Mouse (Mus musculus) limb, embryonic 10.5 days (tissue): ENCODE results near the gene Osmr. TPM values are rescaled to one million over a fixed set of nuclear protein-coding genes. Genes with fewer than 3 reads are reported as not detected.
"Not testable (repeated sequence)": the region's sequence is repeated elsewhere in the genome, so short reads cannot be mapped to it uniquely, and the experiment has no call there.

Source experiments
- DNase-seq: peaks from one replicate; pipeline ENCODE4 v3.0.0-alpha.2; 2017; ENCODE audit warnings: low spot score
- H3K27ac ChIP-seq: fragments of 300-500 bp; sonication (generic); 2 replicates; pipeline ENCODE4 v1.5.1; 2016; ENCODE audit warnings: mild to moderate bottlenecking
- H3K27me3 ChIP-seq: fragments of 300-500 bp; sonication (generic); 2 replicates; pipeline ENCODE4 v1.6.1; 2016; ENCODE audit warnings: low read depth, mild to moderate bottlenecking; ENCODE audit not compliant: poor library complexity, severe bottlenecking
- H3K36me3 ChIP-seq: fragments of 300-500 bp; sonication (generic); 2 replicates; pipeline ENCODE4 v1.6.1; 2016; ENCODE audit warnings: mild to moderate bottlenecking, moderate library complexity
- H3K4me1 ChIP-seq: fragments of 300-500 bp; sonication (generic); 2 replicates; pipeline ENCODE4 v1.6.1; 2016
- H3K4me3 ChIP-seq: fragments of 300-500 bp; sonication (generic); 2 replicates; pipeline ENCODE4 v1.5.1; 2016; ENCODE audit warnings: mild to moderate bottlenecking, moderate library complexity
- H3K9me3 ChIP-seq: fragments of 300-500 bp; sonication (generic); replicated peaks from 2 replicates; pipeline ENCODE4 v1.6.1; 2016; ENCODE audit warnings: mild to moderate bottlenecking
- whole genome bisulfite sequencing: fragments of 180-500 bp; shearing (Covaris S2); methylation state at CpG from one replicate; pipeline ENCODE4 v1.1.7; 2016; 5-methylcytosine and 5-hydroxymethylcytosine counted together
- polyA plus RNA-seq: library from polyadenylated mRNA; unstranded; fragments of >200 nt; fragmentation: Nextera tagmentation; extraction: Ambion mirVana; gene quantifications from 2 replicates; pipeline ENCODE4 v1.2.1, GENCODE M21; 2016

The Osmr gene
- polyA plus RNA-seq, 1 experiment from 2014 or later: 0.31 TPM

GRCm38 (mm10) chr15:6849851-6850250 lies 24.9 kb downstream of the Osmr start:
- H3K4me1 ChIP-seq: no peaks in the 10 kb centered on the region
- no peak for DNase-seq
- WGBS: 83% methylated on average over 1 of the region's 1 CpGs
- H3K27ac ChIP-seq: no peak overlapping the region
- H3K27me3 ChIP-seq: no peaks in the 10 kb centered on the region
- H3K9me3 ChIP-seq: no peaks in the 10 kb centered on the region
- H3K36me3 ChIP-seq: no peaks in the 10 kb centered on the region
- no peak overlapping the region for H3K4me3 ChIP-seq

DNA sequence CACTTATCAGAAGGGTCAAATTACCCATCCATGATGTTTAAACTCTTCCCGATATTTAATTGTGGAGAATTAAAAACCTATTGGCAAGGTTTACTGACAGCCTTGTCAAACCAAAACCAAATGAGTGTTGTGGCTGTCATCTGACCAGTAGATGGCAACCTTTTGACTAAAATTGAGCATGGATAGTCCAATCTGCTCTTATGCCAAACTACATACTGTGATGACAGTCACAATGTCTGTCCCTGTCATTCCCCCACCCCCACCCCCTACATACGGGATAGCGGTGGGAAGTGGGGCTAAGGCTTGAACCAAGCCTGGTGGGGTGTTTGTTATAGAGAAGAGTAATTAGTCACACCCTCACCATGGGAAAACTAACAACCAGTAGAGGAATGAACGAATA lies 34.6 kb downstream of the Osmr start:
- Histone ChIP-seq H3K9me3 (no peaks in the 10 kb centered on the region), H3K27me3 (no peaks in the 10 kb centered on the region), H3K4me1 (no peaks in the 10 kb centered on the region), H3K27ac (no peak overlapping the region), H3K4me3 (no peak overlapping the region), H3K36me3 (no peaks in the 10 kb centered on the region)
- 55% methylated on average over 4 of the region's 4 CpGs for WGBS
- DNase-seq: no peak

- Histone ChIP-seq H3K27me3 (no peaks in the 10 kb centered on the region), H3K4me1 (no peaks in the 10 kb centered on the region), H3K36me3 (no peaks in the 10 kb centered on the region), H3K9me3 (no peaks in the 10 kb centered on the region), H3K27ac (no peak overlapping the region), H3K4me3 (no peak overlapping the region)
- no peak for DNase-seq
- 89% methylated on average over 4 of the region's 4 CpGs for WGBS
These were observed 59.0 kb downstream of the Osmr start for GRCm38 (mm10) chr15:6815807-6816206.

GRCm38 (mm10) chr15:6801212-6801611 lies 73.6 kb downstream of the Osmr start:
- H3K4me3 ChIP-seq, H3K4me1 ChIP-seq, H3K9me3 ChIP-seq, H3K27me3 ChIP-seq, H3K27ac ChIP-seq, DNase-seq: not testable (repeated sequence)
- WGBS: 96% methylated on average over 8 of the region's 8 CpGs
- peaks cover 42% of the 10 kb centered on the region for H3K36me3 ChIP-seq

- WGBS: 88% methylated on average over 7 of the region's 7 CpGs
- DNase-seq: no peak
- H3K36me3 ChIP-seq: peaks cover 97% of the 10 kb centered on the region
- no peak overlapping the region for H3K27ac ChIP-seq
- H3K9me3 ChIP-seq: no peaks in the 10 kb centered on the region
- no peak overlapping the region for H3K4me3 ChIP-seq
- no peaks in the 10 kb centered on the region for H3K27me3 ChIP-seq
- H3K4me1 ChIP-seq: no peaks in the 10 kb centered on the region
These were observed 81.9 kb downstream of the Osmr start for GRCm38 (mm10) chr15:6792846-6793245.

- no peak for DNase-seq
- peaks cover 96% of the 10 kb centered on the region for H3K36me3 ChIP-seq
- 92% methylated on average over 11 of the region's 11 CpGs for WGBS
- no peaks in the 10 kb centered on the region for H3K4me1 ChIP-seq
- no peak overlapping the region for H3K4me3 ChIP-seq
- H3K9me3 ChIP-seq: no peaks in the 10 kb centered on the region
- no peak overlapping the region for H3K27ac ChIP-seq
- H3K27me3 ChIP-seq: no peaks in the 10 kb centered on the region
These were observed 83.1 kb downstream of the Osmr start for GRCm38 (mm10) chr15:6791648-6792047.

- WGBS: 95% methylated on average over 7 of the region's 7 CpGs
- Histone ChIP-seq H3K9me3 (no peaks in the 10 kb centered on the region), H3K36me3 (peaks cover 96% of the 10 kb centered on the region)
These were observed 84.8 kb downstream of the Osmr start for GRCm38 (mm10) chr15:6790011-6790410.

GRCm38 (mm10) chr15:6787236-6787635 lies 87.5 kb downstream of the Osmr start:
- no peaks in the 10 kb centered on the region for H3K27me3 ChIP-seq
- no peaks in the 10 kb centered on the region for H3K4me1 ChIP-seq
- H3K27ac ChIP-seq: no peak overlapping the region
- no peak for DNase-seq
- H3K9me3 ChIP-seq: no peaks in the 10 kb centered on the region
- H3K36me3 ChIP-seq: peaks cover 94% of the 10 kb centered on the region
- no peak overlapping the region for H3K4me3 ChIP-seq
- 95% methylated on average over 10 of the region's 10 CpGs for WGBS

More at GRCm38 (mm10) chr15:6790011-6790410, 84.8 kb downstream of the Osmr start:
- Histone ChIP-seq H3K27me3 (no peaks in the 10 kb centered on the region), H3K4me1 (no peaks in the 10 kb centered on the region), H3K27ac (no peak overlapping the region), H3K4me3 (no peak overlapping the region)
- no peak for DNase-seq

- Histone ChIP-seq H3K4me3 (no peak overlapping the region), H3K9me3 (no peaks in the 10 kb centered on the region), H3K27me3 (no peaks in the 10 kb centered on the region), H3K36me3 (peaks cover 94% of the 10 kb centered on the region), H3K27ac (no peak overlapping the region), H3K4me1 (no peaks in the 10 kb centered on the region)
- DNase-seq: no peak
- 95% methylated on average over 10 of the region's 10 CpGs for WGBS
These were observed 88.6 kb downstream of the Osmr start for GRCm38 (mm10) chr15:6786212-6786611.

DNA sequence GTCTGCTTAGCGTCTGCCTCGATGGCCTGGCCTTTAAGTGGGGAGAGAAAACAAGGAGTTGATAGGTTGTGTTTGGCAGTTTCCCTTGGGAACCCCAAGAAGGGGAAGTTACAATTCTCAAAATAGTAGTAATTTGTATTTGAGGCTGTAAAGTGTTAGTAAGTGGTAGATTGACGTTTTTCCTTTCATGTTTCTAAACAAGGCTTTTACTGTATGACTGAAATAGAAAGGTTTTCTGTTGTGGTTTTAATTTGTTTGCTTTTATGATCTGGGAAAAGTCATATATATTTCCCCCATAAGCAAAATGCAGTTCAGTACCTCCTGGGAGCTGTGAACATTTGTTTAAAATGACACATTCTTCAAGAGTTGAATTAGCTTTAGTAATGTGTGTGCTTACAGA lies 102.5 kb downstream of the Osmr start:
- DNase-seq: no peak
- Histone ChIP-seq H3K27ac (no peak overlapping the region), H3K36me3 (peaks cover 86% of the 10 kb centered on the region), H3K4me3 (no peak overlapping the region), H3K9me3 (no peaks in the 10 kb centered on the region), H3K27me3 (no peaks in the 10 kb centered on the region), H3K4me1 (no peaks in the 10 kb centered on the region)
- 87% methylated on average over 3 of the region's 3 CpGs for WGBS

Other genes with a start within 250 kb of the Osmr start
- gene Rictor, start 166.6 kb downstream of the Osmr start, polyA plus RNA-seq: 33.3 and 37.7 TPM in 2 replicates
- gene Lifr, start 215.6 kb upstream of the Osmr start, polyA plus RNA-seq: 12.0 and 12.1 TPM in 2 replicates